Mouse (Mus musculus) small intestine, adult 2 months (tissue): ENCODE measurements around the gene Prrt1. TPM values are rescaled to one million over a fixed set of nuclear protein-coding genes. Genes with fewer than 3 reads are reported as not detected.

Source experiments
- H3K27ac ChIP-seq: fragments of 200-500 bp; 2 replicates; pipeline ENCODE4 v1.5.1; 2012; ENCODE audit warnings: low read depth, low read length, control low read depth, inconsistent platforms; ENCODE audit not compliant: insufficient read depth
- H3K27me3 ChIP-seq: fragments of 200-500 bp; 2 replicates; pipeline ENCODE4 v1.6.1; 2012; ENCODE audit warnings: mild to moderate bottlenecking, moderate library complexity, low read length, inconsistent platforms; ENCODE audit not compliant: control insufficient read depth, insufficient read depth
- H3K36me3 ChIP-seq: fragments of 200-500 bp; 2 replicates; pipeline ENCODE4 v1.6.1; 2012; ENCODE audit warnings: mild to moderate bottlenecking, low read length, control low read depth, inconsistent platforms; ENCODE audit not compliant: control insufficient read depth, insufficient read depth
- H3K4me1 ChIP-seq: fragments of 200-500 bp; 2 replicates; pipeline ENCODE4 v1.6.1; 2012; ENCODE audit warnings: low read length, inconsistent platforms, mixed read lengths; ENCODE audit not compliant: control insufficient read depth, insufficient read depth, insufficient read length
- H3K4me3 ChIP-seq: fragments of 200-500 bp; 2 replicates; pipeline ENCODE4 v1.5.1; 2012; ENCODE audit warnings: low read depth, mild to moderate bottlenecking, control low read depth, inconsistent platforms, low read length, moderate library complexity
- CTCF ChIP-seq: fragments of 200-500 bp; IDR thresholded peaks from 2 replicates; pipeline ENCODE4 v1.5.1; 2012; ENCODE audit warnings: low read depth, mild to moderate bottlenecking, control low read depth, inconsistent platforms, low read length, moderate library complexity, mixed read lengths; ENCODE audit not compliant: insufficient replicate concordance, insufficient read length; ENCODE audit errors: extremely low read depth
- POLR2A ChIP-seq: fragments of 200-500 bp; IDR thresholded peaks from 2 replicates; pipeline ENCODE4 v1.6.1; 2012; ENCODE audit warnings: low read depth, mild to moderate bottlenecking, control low read depth, inconsistent platforms, low read length, moderate library complexity
- WGBS: fragments of 180-500 bp; shearing (Covaris S2); methylation state at CpG from one replicate; pipeline ENCODE4 v1.1.7; 2018; 5-methylcytosine and 5-hydroxymethylcytosine counted together
- polyA plus RNA-seq: library from polyadenylated mRNA; depleted of rRNA; stranded (reverse); fragments of >200 nt; gene quantifications from 2 replicates; pipeline ENCODE4 v1.2.3, GENCODE M21; 2012

Gene Prrt1
- polyA plus RNA-seq, 1 experiment = 8.0 TPM

DNA sequence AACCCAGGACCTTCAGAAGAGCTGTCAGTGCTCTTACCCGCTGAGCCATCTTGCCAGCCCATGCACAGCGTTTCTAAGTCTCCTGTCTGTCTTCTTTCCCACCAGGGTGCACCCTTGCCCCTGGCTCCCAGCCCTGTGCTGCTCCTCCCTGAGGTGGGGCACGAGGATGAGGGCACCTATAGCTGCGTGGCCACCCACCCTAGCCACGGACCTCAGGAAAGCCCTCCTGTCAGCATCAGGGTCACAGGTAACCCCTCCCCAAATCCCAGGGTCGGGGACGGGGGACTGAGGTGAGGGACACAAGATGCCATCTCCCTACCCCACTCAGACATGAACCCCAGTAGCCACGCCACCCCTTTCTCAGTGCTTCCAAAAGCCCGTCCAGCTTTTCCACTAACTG, 29.4 kb upstream of the Prrt1 start:
- 68% methylated on average over 9 of the region's 9 CpGs for WGBS
- Histone ChIP-seq H3K27ac (no peak overlapping the region), H3K27me3 (no peaks in the 10 kb centered on the region), H3K4me3 (no peak overlapping the region), H3K36me3 (peaks cover 24% of the 10 kb centered on the region), H3K4me1 (peaks cover 11% of the 10 kb centered on the region)
- no peak for TF ChIP-seq POLR2A

- H3K36me3 ChIP-seq = peaks cover 11% of the 10 kb centered on the region
- H3K27me3 ChIP-seq = no peaks in the 10 kb centered on the region
- 76% methylated on average over 12 of the region's 12 CpGs for WGBS
- no peak overlapping the region for H3K4me3 ChIP-seq
- H3K4me1 ChIP-seq = peaks cover 17% of the 10 kb centered on the region
- TF ChIP-seq CTCF = no peak
- H3K27ac ChIP-seq = no peak overlapping the region
These were observed 27.5 kb upstream of the Prrt1 start for GRCm38 (mm10) chr17:34601796-34602195.

DNA sequence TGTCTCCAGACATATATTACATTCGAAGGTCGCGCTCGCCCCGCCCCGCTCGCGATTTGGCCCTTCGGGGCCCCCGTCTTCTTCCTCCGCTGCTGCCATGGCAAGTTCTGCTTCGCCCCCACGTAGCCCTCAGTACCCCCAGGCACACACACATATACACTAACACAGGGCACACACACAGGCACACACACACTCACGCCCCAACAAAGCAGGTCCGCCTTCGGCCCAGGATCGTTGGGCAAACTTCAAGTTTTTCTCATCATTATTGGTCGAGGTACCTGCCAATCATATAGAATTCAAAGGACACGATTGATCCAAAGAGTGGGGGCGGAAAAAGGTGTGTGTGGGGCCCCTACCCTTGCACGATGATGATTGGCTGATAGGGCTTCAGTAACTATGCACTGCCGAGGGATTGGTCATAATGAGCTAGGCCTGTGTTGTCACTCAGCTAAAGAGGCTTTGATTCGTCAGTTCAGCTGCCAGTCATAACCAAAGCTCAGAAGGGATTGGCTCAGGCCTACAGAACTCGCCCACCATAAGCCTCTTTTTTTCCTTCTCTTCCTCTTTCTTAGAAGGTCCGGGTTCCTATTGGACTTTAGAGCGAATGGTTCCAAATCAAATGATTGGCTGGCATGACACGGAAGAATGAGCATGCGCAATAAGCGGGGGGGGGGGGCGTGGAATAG, 25.8 kb upstream of the Prrt1 start, which contains the start of gene Rnf5:
TSS of gene Rnf5 (minus strand) at position 316 of the 686 bp plus-strand sequence.
- H3K36me3 ChIP-seq = peaks cover 11% of the 10 kb centered on the region
- H3K4me1 ChIP-seq = peaks cover 30% of the 10 kb centered on the region
- H3K27me3 ChIP-seq = no peaks in the 10 kb centered on the region
- 1% methylated on average over 30 of the region's 30 CpGs for WGBS
- peak within 1 kb of the TSS; percentile 97 for H3K4me3 ChIP-seq
- TF ChIP-seq POLR2A (peak; percentile 49; the same call in 1 of the 2 replicates), CTCF (no peak)
- peak within 1 kb of the TSS; percentile 100 for H3K27ac ChIP-seq

DNA sequence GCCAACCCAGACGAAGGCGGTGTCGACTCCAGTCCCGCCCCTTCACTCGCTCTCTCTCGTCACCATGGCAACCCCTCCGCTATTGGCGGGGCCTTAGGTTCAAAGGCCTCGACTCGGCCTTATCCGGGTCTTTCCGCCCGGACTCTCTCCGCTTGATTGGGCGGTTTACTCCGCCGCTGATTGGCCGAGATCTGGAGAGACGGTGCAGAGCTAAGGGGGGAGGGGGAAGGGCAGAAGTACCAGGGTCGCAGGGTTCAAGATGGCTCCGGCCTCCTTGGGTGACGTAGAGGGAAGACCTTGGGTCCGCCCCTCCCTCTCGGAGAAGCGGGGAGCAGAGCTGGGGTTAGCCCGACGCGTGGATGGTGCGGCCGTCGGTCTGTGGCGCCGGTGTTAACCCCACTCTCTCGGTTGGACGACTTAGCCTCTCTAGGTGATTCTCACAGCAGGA, 25.2 kb upstream of the Prrt1 start, which contains the start of gene Agpat1:
TSS of gene Agpat1 (plus strand) at position 202 of the 448 bp plus-strand sequence.
- Histone ChIP-seq H3K4me1 (peaks cover 33% of the 10 kb centered on the region), H3K36me3 (peaks cover 11% of the 10 kb centered on the region), H3K27me3 (no peaks in the 10 kb centered on the region), H3K4me3 (peak within 1 kb of the TSS; percentile 97), H3K27ac (peak within 1 kb of the TSS; percentile 100)
- no peak for TF ChIP-seq CTCF
- TF ChIP-seq POLR2A = peak; percentile 91
- under 1% methylated on average over 35 of the region's 35 CpGs for WGBS

DNA sequence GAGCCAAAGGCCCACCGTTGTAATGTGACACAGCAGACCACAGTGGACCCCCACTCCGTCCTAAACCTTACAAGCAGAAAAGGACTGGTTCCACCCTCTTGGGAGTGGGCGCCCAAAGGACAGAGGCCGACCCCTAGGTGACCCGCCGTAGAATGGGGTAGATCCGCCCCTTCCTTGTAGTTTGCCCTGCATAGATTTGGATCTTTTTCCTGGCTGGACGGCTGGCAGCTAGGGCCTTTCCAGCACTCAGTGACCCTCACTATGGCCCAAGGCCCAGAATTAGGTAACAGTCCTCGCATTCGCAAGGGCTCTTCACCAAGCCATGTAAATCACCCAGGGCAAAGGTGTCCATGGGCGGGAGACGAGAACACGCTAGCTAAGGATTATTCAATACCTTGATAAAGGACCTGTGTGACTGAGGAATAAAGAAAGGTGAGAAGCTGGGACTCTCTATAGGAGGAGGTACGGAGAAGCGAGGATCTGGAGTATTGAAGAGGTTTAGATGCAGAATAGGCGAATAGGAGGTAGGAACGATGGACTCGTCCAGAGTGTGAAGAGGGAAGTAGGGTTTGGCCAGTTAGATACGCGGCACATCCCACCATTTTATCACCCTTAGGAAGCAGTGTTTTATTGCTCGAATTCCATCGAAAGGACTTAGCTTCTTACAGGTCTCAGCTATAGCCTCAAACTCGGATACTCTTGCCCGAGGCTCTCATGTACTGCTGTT, 24.7 kb upstream of the Prrt1 start:
- no peaks in the 10 kb centered on the region for H3K27me3 ChIP-seq
- peak overlapping the region; percentile 73 for H3K4me3 ChIP-seq
- WGBS = 4% methylated on average over 24 of the region's 24 CpGs
- peaks cover 11% of the 10 kb centered on the region for H3K36me3 ChIP-seq
- peak overlapping the region; percentile 100 for H3K27ac ChIP-seq
- TF ChIP-seq POLR2A (no peak), CTCF (no peak)
- H3K4me1 ChIP-seq = peaks cover 33% of the 10 kb centered on the region

GRCm38 (mm10) chr17:34605609-34606008, 23.7 kb upstream of the Prrt1 start:
- peak overlapping the region; percentile 73 for H3K4me3 ChIP-seq
- WGBS = under 1% methylated on average over 30 of the region's 30 CpGs
- TF ChIP-seq POLR2A (peak; percentile 97), CTCF (no peak)
- H3K4me1 ChIP-seq = peaks cover 31% of the 10 kb centered on the region
- H3K36me3 ChIP-seq = peaks cover 8% of the 10 kb centered on the region
- peak overlapping the region; percentile 100 for H3K27ac ChIP-seq
- no peaks in the 10 kb centered on the region for H3K27me3 ChIP-seq
